Mouse (Mus musculus) midbrain, postnatal 0 days (tissue): ENCODE measurements around the gene Sdccag8. TPM values are rescaled to one million over a fixed set of nuclear protein-coding genes. Genes with fewer than 3 reads are reported as not detected.

Experiments used
- ATAC-seq: fragments of 200-750 bp; cut with Nextera tagmentation; 2 replicates; pipeline ENCODE4 v1.8.0; 2017; ENCODE audit warnings: moderate number of reproducible peaks, mild to moderate bottlenecking, moderate TSS enrichment, moderate library complexity; ENCODE audit not compliant: low FRiP score
- DNase-seq: peaks from one replicate; pipeline ENCODE4 v3.0.0-alpha.2; 2015; ENCODE audit warnings: low spot score
- H3K27ac ChIP-seq: fragments of 300-500 bp; sonication (generic); 2 replicates; pipeline ENCODE4 v1.5.1; 2014; ENCODE audit warnings: low read depth, mild to moderate bottlenecking, low read length, mixed read lengths
- H3K27me3 ChIP-seq: fragments of 300-500 bp; sonication (generic); 2 replicates; pipeline ENCODE4 v1.6.1; 2014; ENCODE audit warnings: low read length, control low read depth, mixed read lengths; ENCODE audit not compliant: insufficient read depth
- H3K36me3 ChIP-seq: fragments of 300-500 bp; sonication (generic); 2 replicates; pipeline ENCODE4 v1.6.1; 2014; ENCODE audit warnings: low read length, control low read depth, mixed read lengths; ENCODE audit not compliant: insufficient read depth
- H3K4me1 ChIP-seq: fragments of 300-500 bp; sonication (generic); 2 replicates; pipeline ENCODE4 v1.6.1; 2014; ENCODE audit warnings: mild to moderate bottlenecking, control low read depth, antibody characterized with exemption, low read length, mixed read lengths; ENCODE audit not compliant: insufficient read depth
- H3K4me2 ChIP-seq: fragments of 300-500 bp; sonication (generic); 2 replicates; pipeline ENCODE4 v1.6.1; 2014; ENCODE audit warnings: low read depth, mild to moderate bottlenecking, low read length, mixed read lengths; ENCODE audit not compliant: poor library complexity, severe bottlenecking
- H3K4me3 ChIP-seq: fragments of 300-500 bp; sonication (generic); 2 replicates; pipeline ENCODE4 v1.5.1; 2014; ENCODE audit warnings: low read depth, mild to moderate bottlenecking, low read length, moderate library complexity
- H3K9ac ChIP-seq: fragments of 300-500 bp; sonication (generic); replicated peaks from 2 replicates; pipeline ENCODE4 v1.6.1; 2014; ENCODE audit warnings: mild to moderate bottlenecking, low read length, moderate library complexity, mixed read lengths; ENCODE audit not compliant: poor library complexity, severe bottlenecking
- H3K9me3 ChIP-seq: fragments of 300-500 bp; sonication (generic); 2 replicates; pipeline ENCODE4 v1.6.1; 2016; ENCODE audit warnings: low read length, control low read depth
- CTCF ChIP-seq: IDR thresholded peaks from 2 replicates; pipeline ENCODE4 v1.5.1; 2016; ENCODE audit warnings: antibody characterized with exemption, mild to moderate bottlenecking
- WGBS: fragments of 180-500 bp; shearing (Covaris S2); extraction: QIAGEN DNeasy Blood & Tissue Kit; methylation state at CpG from one replicate; pipeline ENCODE4 v1.1.7; 2014; 5-methylcytosine and 5-hydroxymethylcytosine counted together
- polyA plus RNA-seq: library from polyadenylated mRNA; unstranded; fragments of >200 nt; fragmentation: Nextera tagmentation; extraction: Ambion mirVana; gene quantifications from 2 replicates; pipeline ENCODE4 v1.2.1, GENCODE M21; 2015
- total RNA-seq: library from RNA; depleted of rRNA; stranded (reverse); fragments of >200 nt; gene quantifications from 2 replicates; pipeline ENCODE4 v1.2.3, GENCODE M21; 2014

Gene Sdccag8
- total and polyA plus RNA-seq, 2 experiments from 2014 or later = 6.1 to 26.8 TPM

- 71% methylated on average over 5 of the region's 5 CpGs for WGBS
- no peak overlapping the region for H3K27ac ChIP-seq
- H3K9ac ChIP-seq = no peak overlapping the region
- H3K36me3 ChIP-seq = no peaks in the 10 kb centered on the region
- H3K9me3 ChIP-seq = no peaks in the 10 kb centered on the region
- DNase-seq (no peak), ATAC-seq (no peak)
- no peaks in the 10 kb centered on the region for H3K27me3 ChIP-seq
- H3K4me3 ChIP-seq = no peak overlapping the region
- H3K4me2 ChIP-seq = no peak overlapping the region
- H3K4me1 ChIP-seq = no peaks in the 10 kb centered on the region
- no peak for TF ChIP-seq CTCF
These were observed 165.7 kb downstream of the Sdccag8 start for GRCm38 (mm10) chr1:176980140-176980539.

GRCm38 (mm10) chr1:176980801-176981400 is 166.4 kb downstream of the Sdccag8 start:
- no peaks in the 10 kb centered on the region for H3K9me3 ChIP-seq
- H3K4me2 ChIP-seq = no peak overlapping the region
- H3K9ac ChIP-seq = no peak overlapping the region
- no peak overlapping the region for H3K4me3 ChIP-seq
- H3K4me1 ChIP-seq = no peaks in the 10 kb centered on the region
- H3K36me3 ChIP-seq = no peaks in the 10 kb centered on the region
- no peak for TF ChIP-seq CTCF
- no peak for ATAC-seq
- 56% methylated on average over 10 of the region's 10 CpGs for WGBS
- no peak for DNase-seq
- no peak overlapping the region for H3K27ac ChIP-seq
- H3K27me3 ChIP-seq = no peaks in the 10 kb centered on the region

GRCm38 (mm10) chr1:176981511-176981910 is 167.1 kb downstream of the Sdccag8 start:
- TF ChIP-seq CTCF = no peak
- H3K4me2 ChIP-seq = no peak overlapping the region
- no peaks in the 10 kb centered on the region for H3K9me3 ChIP-seq
- no peak overlapping the region for H3K27ac ChIP-seq
- no peak for ATAC-seq
- H3K9ac ChIP-seq = no peak overlapping the region
- no peaks in the 10 kb centered on the region for H3K4me1 ChIP-seq
- WGBS = 60% methylated on average over 2 of the region's 2 CpGs
- no peaks in the 10 kb centered on the region for H3K27me3 ChIP-seq
- no peaks in the 10 kb centered on the region for H3K36me3 ChIP-seq
- no peak overlapping the region for H3K4me3 ChIP-seq
- DNase-seq = no peak

GRCm38 (mm10) chr1:176982671-176983070 is 168.2 kb downstream of the Sdccag8 start:
- no peak for DNase-seq
- Histone ChIP-seq H3K27me3 (no peaks in the 10 kb centered on the region), H3K36me3 (no peaks in the 10 kb centered on the region), H3K4me2 (no peak overlapping the region), H3K9ac (no peak overlapping the region), H3K4me1 (no peaks in the 10 kb centered on the region), H3K4me3 (no peak overlapping the region), H3K27ac (no peak overlapping the region), H3K9me3 (no peaks in the 10 kb centered on the region)
- TF ChIP-seq CTCF = no peak
- ATAC-seq = no peak
- WGBS = 82% methylated on average over 8 of the region's 8 CpGs

- Histone ChIP-seq H3K27ac (no peak overlapping the region), H3K4me1 (no peaks in the 10 kb centered on the region), H3K9me3 (no peaks in the 10 kb centered on the region), H3K36me3 (no peaks in the 10 kb centered on the region), H3K4me3 (no peak overlapping the region), H3K4me2 (no peak overlapping the region), H3K27me3 (no peaks in the 10 kb centered on the region), H3K9ac (no peak overlapping the region)
- ATAC-seq = no peak
- 59% methylated on average over 6 of the region's 6 CpGs for WGBS
- no peak for DNase-seq
- no peak for TF ChIP-seq CTCF
These were observed 171.2 kb downstream of the Sdccag8 start for GRCm38 (mm10) chr1:176985691-176986090.

GRCm38 (mm10) chr1:176986275-176986674 is 171.8 kb downstream of the Sdccag8 start:
- Histone ChIP-seq H3K9me3 (no peaks in the 10 kb centered on the region), H3K36me3 (no peaks in the 10 kb centered on the region), H3K4me3 (no peak overlapping the region), H3K4me1 (no peaks in the 10 kb centered on the region), H3K27me3 (no peaks in the 10 kb centered on the region), H3K9ac (no peak overlapping the region), H3K27ac (no peak overlapping the region), H3K4me2 (no peak overlapping the region)
- TF ChIP-seq CTCF = no peak
- WGBS = 48% methylated on average over 6 of the region's 6 CpGs
- DNase-seq (no peak), ATAC-seq (no peak)
